Mouse (Mus musculus): Measurements from ENCODE around the gene Ebna1bp2. TPM values are rescaled to one million over a fixed set of nuclear protein-coding genes. Genes with fewer than 3 reads are reported as not detected.

The Ebna1bp2 gene
- total and polyA plus RNA-seq, 2 experiments, result 10.3 to 19.6 TPM

- H3K9ac ChIP-seq (ENCODE audit: low read depth, low read length), result peak overlapping the region; percentile 76
- no peak for DNase-seq (ENCODE audit: extremely low read depth, low read depth, low spot score)
- H3K36me3 ChIP-seq (ENCODE audit: control insufficient read depth, insufficient read depth, low read length), result peaks cover 17% of the 10 kb centered on the region; the same call in 1 of the 2 replicates
- peaks cover 4% of the 10 kb centered on the region; the same call in 1 of the 2 replicates for H3K4me1 ChIP-seq (ENCODE audit: control insufficient read depth, insufficient read depth, low read length)
- WGBS, result under 1% methylated on average over 23 of the region's 23 CpGs
- peaks cover 4% of the 10 kb centered on the region; the same call in 1 of the 2 replicates for H3K79me2 ChIP-seq (ENCODE audit: control insufficient read depth, insufficient read depth, low read length)
- no peak overlapping the region for H3K27ac ChIP-seq (replicated peaks; ENCODE audit: insufficient read depth, low read depth, low read length)
- no peaks in the 10 kb centered on the region for H3K27me3 ChIP-seq (ENCODE audit: control insufficient read depth, insufficient read depth, low read length)
- peak overlapping the region; percentile 87 for H3K4me3 ChIP-seq (ENCODE audit: insufficient read depth, low read depth, low read length)
- TF ChIP-seq POLR2A (IDR thresholded peaks at IDR 0.05; ENCODE audit: extremely low read depth, insufficient read depth, low read length), result no peak
- no peak for TF ChIP-seq CTCF (IDR thresholded peaks at IDR 0.05; ENCODE audit: low read depth, low read length)
Measured at GRCm38 (mm10) chr4:118620967-118621320, 345 bp downstream of the Ebna1bp2 start.

GRCm38 (mm10) chr4:118621781-118622180 is 1.2 kb downstream of the Ebna1bp2 start:
- no peak overlapping the region for H3K9ac ChIP-seq (ENCODE audit: low read depth, low read length)
- H3K4me3 ChIP-seq (ENCODE audit: insufficient read depth, low read depth, low read length), result no peak overlapping the region
- H3K27me3 ChIP-seq (ENCODE audit: control insufficient read depth, insufficient read depth, low read length), result no peaks in the 10 kb centered on the region
- WGBS, result 70% methylated on average over 9 of the region's 9 CpGs
- H3K27ac ChIP-seq (replicated peaks; ENCODE audit: insufficient read depth, low read depth, low read length), result no peak overlapping the region
- no peak for TF ChIP-seq POLR2A (IDR thresholded peaks at IDR 0.05; ENCODE audit: extremely low read depth, insufficient read depth, low read length)
- TF ChIP-seq CTCF (IDR thresholded peaks at IDR 0.05; ENCODE audit: low read depth, low read length), result no peak
- peak; percentile 15 for DNase-seq (ENCODE audit: extremely low read depth, low read depth, low spot score)
- H3K4me1 ChIP-seq (ENCODE audit: control insufficient read depth, insufficient read depth, low read length), result peaks cover 4% of the 10 kb centered on the region; the same call in 1 of the 2 replicates
- H3K36me3 ChIP-seq (ENCODE audit: control insufficient read depth, insufficient read depth, low read length), result peaks cover 21% of the 10 kb centered on the region; the same call in 1 of the 2 replicates
- peaks cover 4% of the 10 kb centered on the region; the same call in 1 of the 2 replicates for H3K79me2 ChIP-seq (ENCODE audit: control insufficient read depth, insufficient read depth, low read length)

GRCm38 (mm10) chr4:118630261-118630660 is 9.7 kb downstream of the Ebna1bp2 start:
- 95% methylated on average over 5 of the region's 5 CpGs for WGBS

GRCm38 (mm10) chr4:118642346-118643190 is 22.0 kb downstream of the Ebna1bp2 start:
- TF ChIP-seq POLR2A (IDR thresholded peaks at IDR 0.05; ENCODE audit: extremely low read depth, insufficient read depth, low read length) (no peak), CTCF (IDR thresholded peaks at IDR 0.05; ENCODE audit: low read depth, low read length) (no peak)
- no peaks in the 10 kb centered on the region for H3K36me3 ChIP-seq (ENCODE audit: control insufficient read depth, insufficient read depth, low read length)
- 52% methylated on average over 20 of the region's 20 CpGs for WGBS
- no peaks in the 10 kb centered on the region for H3K4me1 ChIP-seq (ENCODE audit: control insufficient read depth, insufficient read depth, low read length)
- H3K9ac ChIP-seq (ENCODE audit: low read depth, low read length), result no peak overlapping the region
- no peak overlapping the region for H3K27ac ChIP-seq (replicated peaks; ENCODE audit: insufficient read depth, low read depth, low read length)
- no peak for DNase-seq (ENCODE audit: extremely low read depth, low read depth, low spot score)
- H3K4me3 ChIP-seq (ENCODE audit: insufficient read depth, low read depth, low read length), result no peak overlapping the region
- no peaks in the 10 kb centered on the region for H3K27me3 ChIP-seq (ENCODE audit: control insufficient read depth, insufficient read depth, low read length)
- H3K79me2 ChIP-seq (ENCODE audit: control insufficient read depth, insufficient read depth, low read length), result no peaks in the 10 kb centered on the region

More at GRCm38 (mm10) chr4:118630261-118630660, 9.7 kb downstream of the Ebna1bp2 start:
- H3K4me3 ChIP-seq (ENCODE audit: insufficient read depth, low read depth, low read length), result no peak overlapping the region
- H3K36me3 ChIP-seq (ENCODE audit: control insufficient read depth, insufficient read depth, low read length), result peaks cover 19% of the 10 kb centered on the region; the same call in 1 of the 2 replicates
- no peak overlapping the region for H3K27ac ChIP-seq (replicated peaks; ENCODE audit: insufficient read depth, low read depth, low read length)
- no peak for DNase-seq (ENCODE audit: extremely low read depth, low read depth, low spot score)
- no peak overlapping the region for H3K9ac ChIP-seq (ENCODE audit: low read depth, low read length)
- H3K4me1 ChIP-seq (ENCODE audit: control insufficient read depth, insufficient read depth, low read length), result no peaks in the 10 kb centered on the region
- no peaks in the 10 kb centered on the region for H3K27me3 ChIP-seq (ENCODE audit: control insufficient read depth, insufficient read depth, low read length)
- H3K79me2 ChIP-seq (ENCODE audit: control insufficient read depth, insufficient read depth, low read length), result no peaks in the 10 kb centered on the region
- TF ChIP-seq POLR2A (IDR thresholded peaks at IDR 0.05; ENCODE audit: extremely low read depth, insufficient read depth, low read length) (no peak), CTCF (IDR thresholded peaks at IDR 0.05; ENCODE audit: low read depth, low read length) (no peak)

GRCm38 (mm10) chr4:118645234-118645633 is 24.6 kb downstream of the Ebna1bp2 start:
- 3% methylated on average over 2 of the region's 2 CpGs for WGBS
- Histone ChIP-seq H3K79me2 (ENCODE audit: control insufficient read depth, insufficient read depth, low read length) (no peaks in the 10 kb centered on the region), H3K9ac (ENCODE audit: low read depth, low read length) (no peak overlapping the region), H3K27ac (replicated peaks; ENCODE audit: insufficient read depth, low read depth, low read length) (no peak overlapping the region), H3K4me3 (ENCODE audit: insufficient read depth, low read depth, low read length) (no peak overlapping the region), H3K36me3 (ENCODE audit: control insufficient read depth, insufficient read depth, low read length) (no peaks in the 10 kb centered on the region), H3K27me3 (ENCODE audit: control insufficient read depth, insufficient read depth, low read length) (no peaks in the 10 kb centered on the region), H3K4me1 (ENCODE audit: control insufficient read depth, insufficient read depth, low read length) (no peaks in the 10 kb centered on the region)
- TF ChIP-seq POLR2A (IDR thresholded peaks at IDR 0.05; ENCODE audit: extremely low read depth, insufficient read depth, low read length), result no peak
- TF ChIP-seq CTCF (IDR thresholded peaks at IDR 0.05; ENCODE audit: low read depth, low read length), result peak; percentile 81
- DNase-seq (ENCODE audit: extremely low read depth, low read depth, low spot score), result peak; percentile 32

GRCm38 (mm10) chr4:118658652-118659051 is 38.1 kb downstream of the Ebna1bp2 start, which contains the start of gene Olfr62:
Gene Olfr62, plus strand, starts transcription at chr4:118658952.
- TF ChIP-seq CTCF (IDR thresholded peaks at IDR 0.05; ENCODE audit: low read depth, low read length) (no peak), POLR2A (IDR thresholded peaks at IDR 0.05; ENCODE audit: extremely low read depth, insufficient read depth, low read length) (no peak)
- Histone ChIP-seq H3K27me3 (ENCODE audit: control insufficient read depth, insufficient read depth, low read length) (peaks cover 3% of the 10 kb centered on the region; the same call in 1 of the 2 replicates), H3K4me1 (ENCODE audit: control insufficient read depth, insufficient read depth, low read length) (no peaks in the 10 kb centered on the region), H3K9ac (ENCODE audit: low read depth, low read length) (no peak within 1 kb of the TSS), H3K27ac (replicated peaks; ENCODE audit: insufficient read depth, low read depth, low read length) (no peak within 1 kb of the TSS), H3K79me2 (ENCODE audit: control insufficient read depth, insufficient read depth, low read length) (no peaks in the 10 kb centered on the region), H3K4me3 (ENCODE audit: insufficient read depth, low read depth, low read length) (no peak within 1 kb of the TSS), H3K36me3 (ENCODE audit: control insufficient read depth, insufficient read depth, low read length) (no peaks in the 10 kb centered on the region)
- no peak for DNase-seq (ENCODE audit: extremely low read depth, low read depth, low spot score)

Other genes starting within 250 kb of the Ebna1bp2 start
- gene Szt2, start 211.5 kb upstream of the Ebna1bp2 start, total RNA-seq (2014; rRNA removed), result 3.0 and 5.2 TPM in 2 replicates
- gene Szt2, start 211.5 kb upstream of the Ebna1bp2 start, polyA plus RNA-seq (2012; rRNA removed), result 8.8 and 11.9 TPM in 2 replicates
- gene Med8, start 211.5 kb upstream of the Ebna1bp2 start, total RNA-seq (2014; rRNA removed), result 37.0 and 40.3 TPM in 2 replicates
- gene Med8, start 211.5 kb upstream of the Ebna1bp2 start, polyA plus RNA-seq (2012; rRNA removed), result 25.5 and 31.3 TPM in 2 replicates
- 16.9 and 23.1 TPM in 2 replicates for gene Elovl1, start 192.7 kb upstream of the Ebna1bp2 start, total RNA-seq (2014; rRNA removed)
- 132 and 135 TPM in 2 replicates for gene Elovl1, start 192.7 kb upstream of the Ebna1bp2 start, polyA plus RNA-seq (2012; rRNA removed)
- gene Cdc20, start 183.4 kb upstream of the Ebna1bp2 start, total RNA-seq (2014; rRNA removed), result 0.46 and 5.4 TPM in 2 replicates
- gene Cdc20, start 183.4 kb upstream of the Ebna1bp2 start, polyA plus RNA-seq (2012; rRNA removed), result 0.59 and 0.93 TPM in 2 replicates
- gene Mpl, start 163.3 kb upstream of the Ebna1bp2 start, total RNA-seq (2014; rRNA removed), result not detected in 2 replicates
- gene Mpl, start 163.3 kb upstream of the Ebna1bp2 start, polyA plus RNA-seq (2012; rRNA removed), result not detected in 2 replicates
- gene Tie1, start 130.7 kb upstream of the Ebna1bp2 start, total RNA-seq (2014; rRNA removed), result 6.6 and 9.6 TPM in 2 replicates
- 6.7 and 8.9 TPM in 2 replicates for gene Tie1, start 130.7 kb upstream of the Ebna1bp2 start, polyA plus RNA-seq (2012; rRNA removed)
- gene 2610528J11Rik, start 93.8 kb upstream of the Ebna1bp2 start, total RNA-seq (2014; rRNA removed), result 19.8 and 21.5 TPM in 2 replicates
- 52.6 and 54.6 TPM in 2 replicates for gene 2610528J11Rik, start 93.8 kb upstream of the Ebna1bp2 start, polyA plus RNA-seq (2012; rRNA removed)
- gene Tmem125, start 76.8 kb upstream of the Ebna1bp2 start, total RNA-seq (2014; rRNA removed), result 2.9 and 3.5 TPM in 2 replicates
- gene Tmem125, start 76.8 kb upstream of the Ebna1bp2 start, polyA plus RNA-seq (2012; rRNA removed), result 13.1 and 17.5 TPM in 2 replicates
- gene Cfap57, start within 50 bp of the Ebna1bp2 start, total RNA-seq (2014; rRNA removed), result not detected in 2 replicates
- gene Cfap57, start within 50 bp of the Ebna1bp2 start, polyA plus RNA-seq (2012; rRNA removed), result not detected in 2 replicates
- gene Olfr62, start 38.2 kb downstream of the Ebna1bp2 start, total RNA-seq (2014; rRNA removed), result not detected in 2 replicates
- not detected in 2 replicates for gene Olfr62, start 38.2 kb downstream of the Ebna1bp2 start, polyA plus RNA-seq (2012; rRNA removed)
- not detected in 2 replicates for gene Olfr1342, start 72.0 kb downstream of the Ebna1bp2 start, total RNA-seq (2014; rRNA removed)
- gene Olfr1342, start 72.0 kb downstream of the Ebna1bp2 start, polyA plus RNA-seq (2012; rRNA removed), result not detected in 2 replicates
- gene Olfr1341, start 82.7 kb downstream of the Ebna1bp2 start, total RNA-seq (2014; rRNA removed), result not detected in 2 replicates
- not detected in 2 replicates for gene Olfr1341, start 82.7 kb downstream of the Ebna1bp2 start, polyA plus RNA-seq (2012; rRNA removed)
- gene Olfr1340, start 99.3 kb downstream of the Ebna1bp2 start, total RNA-seq (2014; rRNA removed), result not detected in 2 replicates
- not detected in 2 replicates for gene Olfr1340, start 99.3 kb downstream of the Ebna1bp2 start, polyA plus RNA-seq (2012; rRNA removed)
- not detected in 2 replicates for gene Olfr1339, start 111.4 kb downstream of the Ebna1bp2 start, total RNA-seq (2014; rRNA removed)
- not detected in 2 replicates for gene Olfr1339, start 111.4 kb downstream of the Ebna1bp2 start, polyA plus RNA-seq (2012; rRNA removed)
- gene Olfr1338, start 137.9 kb downstream of the Ebna1bp2 start, total RNA-seq (2014; rRNA removed), result not detected in 2 replicates
- not detected in 2 replicates for gene Olfr1338, start 137.9 kb downstream of the Ebna1bp2 start, polyA plus RNA-seq (2012; rRNA removed)
- not detected in 2 replicates for gene Olfr1337, start 161.8 kb downstream of the Ebna1bp2 start, total RNA-seq (2014; rRNA removed)
- not detected in 2 replicates for gene Olfr1337, start 161.8 kb downstream of the Ebna1bp2 start, polyA plus RNA-seq (2012; rRNA removed)
- gene Olfr1335, start 189.1 kb downstream of the Ebna1bp2 start, total RNA-seq (2014; rRNA removed), result not detected in 2 replicates
- gene Olfr1335, start 189.1 kb downstream of the Ebna1bp2 start, polyA plus RNA-seq (2012; rRNA removed), result not detected in 2 replicates
- gene Olfr1333, start 215.5 kb downstream of the Ebna1bp2 start, total RNA-seq (2014; rRNA removed), result not detected in 2 replicates
- not detected in 2 replicates for gene Olfr1333, start 215.5 kb downstream of the Ebna1bp2 start, polyA plus RNA-seq (2012; rRNA removed)
- not detected in 2 replicates for gene Olfr1331, start 243.8 kb downstream of the Ebna1bp2 start, total RNA-seq (2014; rRNA removed)
- gene Olfr1331, start 243.8 kb downstream of the Ebna1bp2 start, polyA plus RNA-seq (2012; rRNA removed), result not detected in 2 replicates

All from liver, adult 2 months (tissue).